Mouse (Mus musculus): ENCODE measurements around the gene Nkd1.

Gene Nkd1

DNA sequence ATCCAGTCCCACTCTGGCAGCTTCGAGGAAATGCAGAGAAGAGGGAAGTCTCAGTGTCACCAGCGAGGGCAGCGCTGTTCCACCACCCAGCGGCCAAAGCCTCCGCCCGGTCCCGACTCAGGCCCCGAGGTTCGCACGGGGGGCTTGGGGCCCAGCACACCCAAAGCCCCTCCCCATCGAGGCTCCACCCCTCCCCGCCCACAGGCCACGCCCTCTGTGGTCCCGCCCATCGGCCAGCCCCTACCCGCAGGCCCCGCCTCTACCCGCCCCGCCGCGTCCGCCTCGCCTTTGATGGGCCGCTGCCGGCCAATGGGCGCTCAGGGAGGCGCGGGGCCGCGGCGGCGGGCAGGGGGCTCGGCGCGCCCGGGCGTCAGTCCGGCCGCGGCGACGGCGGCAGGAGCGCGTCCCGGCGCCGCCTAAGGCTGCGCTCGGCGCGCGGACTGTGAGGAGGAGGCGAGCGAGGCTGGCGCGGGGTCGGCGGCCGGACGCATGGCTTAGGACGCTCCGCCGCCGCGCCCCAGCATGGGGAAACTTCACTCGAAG is at the start of gene Nkd1:
Nkd1 (plus strand) TSS at position 370 of the 543 bp plus-strand sequence.
- peak; percentile 90 for DNase-seq (ENCODE audit: low spot score)

DNA sequence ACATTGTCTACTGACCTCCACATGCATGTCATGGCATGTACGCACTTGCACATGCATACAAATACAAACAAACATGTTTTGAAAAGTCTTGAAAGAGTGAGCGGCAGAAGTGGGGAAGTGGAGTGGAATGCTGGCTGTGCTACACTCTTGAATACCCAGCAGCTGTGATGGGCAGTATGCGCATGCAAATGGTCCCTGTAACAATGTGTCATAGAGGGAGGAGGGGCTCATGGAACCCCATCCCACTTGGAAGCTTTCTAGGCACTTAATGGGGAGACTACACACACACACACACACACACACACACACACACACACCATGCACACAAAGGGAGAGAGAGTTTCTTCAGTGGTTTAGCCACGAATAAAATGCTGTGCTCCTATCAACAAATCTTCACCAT is 39.9 kb upstream of the Nkd1 start:
- DNase-seq (ENCODE audit: low spot score), result no peak

DNA sequence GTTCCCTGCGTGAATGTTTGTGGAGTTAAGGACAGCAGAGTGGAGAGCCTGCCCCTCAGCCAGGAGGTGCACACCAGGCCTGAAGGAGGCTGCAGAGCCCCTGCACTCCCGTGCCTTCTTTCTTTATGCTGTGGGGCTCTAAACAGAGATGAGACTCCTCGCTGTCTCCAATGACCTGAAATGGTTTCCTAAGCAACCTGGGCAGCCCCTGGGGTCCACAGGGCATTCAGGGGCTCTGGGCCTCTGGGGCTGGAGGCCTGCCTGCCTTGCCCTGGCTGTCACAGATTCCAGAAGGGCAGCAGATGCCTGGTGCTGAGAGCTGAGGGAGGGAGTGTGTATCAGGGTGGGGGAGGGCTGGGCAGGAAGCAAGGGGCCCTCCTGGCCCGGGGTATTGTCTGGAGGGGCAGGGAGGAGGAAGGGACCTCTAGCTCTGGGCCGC is 32.7 kb upstream of the Nkd1 start:
- no peak for DNase-seq (ENCODE audit: low spot score)

DNA sequence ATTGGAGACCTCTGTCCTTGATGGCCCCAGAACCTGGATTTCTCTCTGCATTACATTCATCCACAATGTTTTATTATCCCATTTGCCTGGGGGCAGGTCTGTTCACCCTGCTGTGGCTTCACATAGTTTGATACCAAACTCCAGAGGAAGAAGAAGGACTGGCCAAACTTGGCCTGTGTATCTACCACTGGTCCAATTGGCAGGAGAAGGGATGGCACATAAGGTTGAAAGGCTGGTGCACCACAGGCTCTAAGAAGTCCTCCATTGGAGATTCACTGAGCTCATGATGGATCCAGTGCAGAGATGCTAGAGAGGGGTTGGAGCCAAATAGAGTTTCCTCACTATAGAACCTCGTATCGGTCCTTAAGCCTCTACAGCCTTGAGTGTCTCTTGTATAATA is 27.1 kb upstream of the Nkd1 start:
- no peak for DNase-seq (ENCODE audit: low spot score)

DNA sequence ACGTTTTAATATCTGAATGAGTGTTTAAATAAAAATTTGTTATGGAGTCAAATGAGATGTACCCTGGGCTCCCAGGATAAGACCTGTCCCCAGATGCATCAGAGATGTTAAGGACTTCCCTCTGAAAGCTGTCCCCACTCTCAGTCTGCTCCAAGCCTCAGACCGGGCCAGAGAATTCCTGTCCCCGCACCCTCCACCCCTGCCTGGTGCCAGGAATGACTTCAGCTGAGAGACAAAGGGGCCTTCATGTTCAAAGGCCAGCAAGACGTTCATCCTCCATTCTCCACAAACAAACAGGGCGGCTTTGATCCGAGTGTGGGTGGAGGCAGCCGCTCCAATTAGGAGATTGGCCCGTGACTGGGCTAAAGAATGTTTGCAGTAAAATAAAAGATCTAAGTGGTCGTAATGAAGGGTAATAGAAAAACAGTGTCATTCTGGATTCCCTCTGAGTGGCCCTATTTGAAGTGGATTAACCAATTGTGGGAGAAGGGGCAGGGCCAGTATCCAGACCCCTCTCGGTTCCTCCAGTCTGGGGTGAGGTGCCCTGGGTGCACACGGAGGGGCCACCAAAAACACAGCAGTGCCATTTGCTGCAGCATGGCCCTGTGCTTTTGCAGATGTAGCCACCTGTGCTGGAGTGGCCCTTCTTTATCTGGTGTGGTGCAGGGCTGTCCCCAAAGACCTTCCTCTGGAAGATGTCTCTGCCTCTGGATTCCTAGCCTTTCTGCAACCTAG is 25.9 kb upstream of the Nkd1 start:
- no peak for DNase-seq (ENCODE audit: low spot score)

DNA sequence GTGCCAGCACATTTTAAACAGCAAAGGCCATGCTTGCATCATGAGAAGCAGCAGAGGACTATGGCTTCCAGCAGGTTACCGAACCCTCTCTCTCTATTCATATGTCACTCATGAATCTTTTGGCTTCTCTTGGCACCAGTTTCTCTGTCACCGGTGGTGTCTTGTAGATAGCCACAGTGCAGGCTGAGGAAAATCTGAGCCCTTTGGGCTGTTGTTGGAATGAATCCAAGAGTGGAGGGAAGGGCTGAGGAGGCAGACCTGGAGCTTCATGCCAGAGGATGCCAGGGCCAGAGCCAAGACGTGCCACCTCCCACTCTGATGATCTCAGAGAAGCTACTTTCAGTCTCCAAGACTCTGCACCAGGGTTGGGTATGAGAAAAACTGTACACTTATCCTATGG is 19.0 kb upstream of the Nkd1 start:
- no peak for DNase-seq (ENCODE audit: low spot score)

DNA sequence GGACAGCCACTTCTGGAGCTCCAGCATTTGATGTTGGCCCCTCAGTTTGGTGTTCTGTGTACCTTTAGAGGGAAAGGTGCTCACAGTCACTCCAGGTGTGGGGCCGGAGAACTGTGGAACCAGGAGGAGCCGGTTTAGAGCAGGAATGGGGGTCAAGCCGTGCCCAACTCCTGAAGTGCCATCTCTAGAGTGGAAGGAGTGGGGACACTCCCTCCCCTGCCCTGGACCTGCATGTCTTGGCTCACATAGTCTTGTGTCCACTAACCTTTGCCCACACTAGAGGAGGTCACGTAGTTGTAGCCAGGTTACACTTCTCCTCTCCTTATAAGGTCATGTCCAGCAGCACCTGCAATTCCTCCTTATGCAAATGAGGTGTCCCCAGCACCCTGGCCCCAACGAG is 14.2 kb upstream of the Nkd1 start:
- no peak for DNase-seq (ENCODE audit: low spot score)

DNA sequence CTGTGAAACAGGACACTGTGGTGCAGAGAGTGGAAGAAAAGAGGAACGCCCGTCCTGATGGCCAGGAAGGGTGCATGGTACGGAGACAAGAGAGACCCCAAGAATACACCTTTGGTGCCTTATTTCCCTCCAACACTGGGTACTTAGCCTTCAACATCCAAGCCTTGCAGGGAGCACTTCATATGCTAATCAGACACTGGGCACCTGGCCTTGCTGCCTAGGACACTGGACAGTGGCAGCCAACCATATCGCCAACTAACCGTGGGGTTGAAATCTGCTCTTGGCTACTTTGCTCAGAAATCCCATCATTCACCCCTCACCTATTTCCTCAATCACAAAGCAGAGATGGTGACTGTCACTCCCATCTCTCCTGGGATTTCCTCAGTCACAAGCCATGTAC is 10.1 kb upstream of the Nkd1 start:
- DNase-seq (ENCODE audit: low spot score), result no peak

DNA sequence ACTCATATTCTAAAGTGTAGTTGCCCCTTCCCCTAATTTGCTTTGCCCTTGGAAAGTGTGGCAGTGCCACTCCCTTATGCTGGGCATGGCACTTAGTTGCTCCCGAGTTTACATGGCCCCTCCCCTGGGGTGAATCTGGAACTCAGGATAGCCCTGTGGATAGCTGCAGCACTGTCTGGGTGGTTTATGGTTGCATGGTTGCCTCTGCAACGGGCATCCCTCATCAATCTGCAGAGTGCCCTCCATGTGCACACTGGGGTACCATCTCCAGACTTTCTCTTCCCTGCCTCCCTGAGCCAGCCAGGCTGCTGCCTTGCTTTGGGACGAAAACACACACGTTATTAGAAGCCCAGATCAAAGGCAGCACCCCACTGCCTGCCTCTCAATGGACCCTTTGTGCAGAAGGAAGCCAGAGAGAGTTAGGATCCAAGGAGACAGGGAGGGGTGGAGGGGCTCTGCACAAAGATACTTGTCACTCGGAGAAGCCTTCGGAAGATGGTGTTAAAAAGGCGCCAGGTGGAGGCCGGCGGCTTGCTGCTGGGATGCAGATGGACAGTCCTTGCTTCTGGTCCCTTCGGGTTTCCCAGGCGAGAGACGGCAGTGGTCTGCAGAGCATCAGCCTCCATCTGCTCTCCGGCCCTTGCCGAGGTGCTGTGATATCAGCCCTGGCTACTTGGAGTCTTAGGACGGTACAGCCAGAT is 8.9 kb upstream of the Nkd1 start:
- no peak for DNase-seq (ENCODE audit: low spot score)

DNA sequence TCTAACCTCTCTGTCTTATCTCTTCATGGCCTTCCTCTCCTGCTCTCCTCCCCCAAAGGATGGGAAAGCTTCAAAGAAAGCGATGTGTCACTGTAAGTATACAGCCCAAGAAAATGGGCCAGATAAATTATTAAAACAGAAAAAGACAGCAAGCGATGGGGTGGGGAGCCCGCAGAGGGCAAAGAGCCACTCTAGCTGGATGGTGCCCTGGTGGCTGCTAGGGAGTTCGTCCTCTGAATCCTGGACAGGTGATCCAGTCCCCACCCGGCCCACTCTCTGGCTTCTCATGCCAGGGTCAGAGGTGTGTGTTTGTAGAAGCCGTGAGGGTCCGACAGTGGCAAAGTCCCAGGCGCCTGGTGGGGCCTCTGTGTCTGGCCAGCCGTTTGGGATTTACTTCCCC is 3.1 kb upstream of the Nkd1 start:
- DNase-seq (ENCODE audit: low spot score), result no peak

DNA sequence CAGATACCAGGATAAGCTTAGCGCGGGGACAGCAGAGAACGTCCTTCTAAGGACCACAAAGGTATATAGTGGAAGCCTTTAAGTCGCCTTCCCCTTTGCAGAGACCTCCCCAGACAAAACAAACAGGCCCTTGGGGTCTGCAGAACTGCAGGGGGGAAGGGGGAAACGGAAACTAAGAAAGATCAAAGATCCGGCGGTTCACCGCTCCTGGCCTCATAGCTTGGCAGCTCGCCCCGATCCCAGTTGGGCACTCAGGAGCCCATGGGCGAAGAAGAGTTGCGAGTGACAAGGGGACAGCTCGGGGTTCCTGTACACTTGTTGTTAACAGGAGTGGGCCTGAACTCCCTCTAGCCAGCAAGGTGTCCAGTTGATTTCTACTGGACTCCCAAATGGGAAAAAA is 773 bp upstream of the Nkd1 start:
- no peak for DNase-seq (ENCODE audit: low spot score)

DNA sequence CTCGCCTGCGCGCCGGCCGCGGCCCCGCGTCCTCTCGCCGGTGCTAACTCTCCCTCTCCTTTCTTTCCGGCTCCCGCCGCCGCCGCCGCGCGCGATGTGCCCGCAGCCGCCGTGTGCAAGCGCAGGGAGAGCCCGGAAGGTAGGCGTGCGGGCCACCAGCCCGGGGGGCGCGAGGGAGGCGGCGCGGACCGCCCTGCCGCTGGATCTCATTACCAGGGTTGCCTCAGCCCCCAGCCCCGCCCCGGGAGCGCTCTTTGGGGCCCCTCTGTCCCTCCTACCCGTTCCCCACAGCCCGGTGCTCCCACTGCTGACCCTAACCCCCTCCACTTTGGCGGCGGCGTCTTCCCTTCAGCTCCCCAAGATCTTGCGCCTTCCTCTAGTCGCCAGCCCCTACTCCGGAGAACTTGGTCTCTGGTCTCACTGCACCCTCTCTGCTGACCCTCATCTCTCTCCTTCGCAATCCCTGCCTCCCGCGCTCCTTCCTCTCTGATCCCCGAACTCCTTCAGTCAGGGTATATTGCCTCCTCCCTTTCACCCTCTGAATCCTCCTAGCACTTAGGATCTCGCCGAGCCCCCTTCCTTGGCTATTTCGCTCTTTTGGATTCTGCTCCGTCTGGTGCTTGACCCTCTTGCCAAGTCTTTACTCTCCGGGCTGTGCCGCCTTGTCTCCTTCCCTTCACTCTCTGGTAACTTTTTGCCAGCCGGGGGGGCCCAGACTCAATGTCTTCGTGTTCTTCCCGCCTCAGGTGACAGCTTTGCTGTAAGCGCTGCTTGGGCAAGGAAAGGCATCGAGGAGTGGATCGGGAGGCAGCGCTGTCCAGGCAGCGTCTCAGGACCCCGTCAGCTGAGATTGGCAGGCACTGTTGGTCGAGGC is 624 bp downstream of the Nkd1 start:
- no peak for DNase-seq (ENCODE audit: low spot score)

DNA sequence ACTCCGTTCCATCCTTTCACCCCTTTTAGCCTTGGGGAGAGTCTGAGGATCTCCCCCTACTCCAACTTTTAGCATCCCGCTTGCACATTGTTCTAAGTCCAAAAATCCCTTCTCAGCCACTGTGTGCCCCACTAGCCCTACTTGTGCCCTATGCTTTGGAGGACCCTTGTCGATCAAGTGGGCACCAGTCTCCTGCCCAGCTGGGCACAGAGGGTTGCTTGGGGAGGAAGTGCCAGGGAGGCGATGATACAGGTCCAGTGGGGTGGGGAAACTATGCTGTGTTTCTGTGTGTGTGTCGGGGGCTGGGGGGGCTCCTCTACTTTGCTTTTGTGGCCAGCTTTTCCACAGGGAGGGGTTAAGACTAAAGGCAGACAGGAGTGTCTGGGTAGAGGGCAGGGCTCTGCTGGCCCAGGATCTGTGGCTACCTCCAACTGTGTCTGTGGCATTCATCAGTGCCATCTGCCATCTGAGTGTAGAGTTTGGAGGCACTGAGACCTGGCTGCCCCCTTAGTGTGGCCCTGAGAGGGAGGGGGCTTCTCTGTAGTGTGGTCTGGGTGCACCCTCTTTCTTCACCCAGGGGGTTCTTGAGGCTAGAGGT is 1.4 kb downstream of the Nkd1 start:
- DNase-seq (ENCODE audit: low spot score), result no peak

DNA sequence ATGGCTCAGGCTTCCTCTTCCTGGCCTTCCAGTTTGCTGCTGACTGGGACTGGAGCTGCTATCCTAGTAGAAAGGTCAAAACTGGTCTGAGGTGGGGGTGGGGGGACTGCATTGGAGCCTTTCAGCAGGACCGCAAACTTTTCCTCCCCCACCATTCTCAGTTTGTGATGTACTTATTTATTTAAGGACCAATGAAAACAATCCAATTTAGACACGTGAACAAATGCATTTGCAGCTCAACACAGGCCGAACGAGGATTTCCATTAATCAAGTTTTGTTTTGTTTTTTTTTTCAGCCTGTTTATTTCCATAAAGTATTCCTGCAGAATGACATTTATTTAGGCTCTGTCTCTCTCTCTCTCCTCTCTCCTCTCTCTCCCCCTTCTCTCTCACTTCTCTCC is 2.5 kb downstream of the Nkd1 start:
- DNase-seq (ENCODE audit: low spot score), result no peak

DNA sequence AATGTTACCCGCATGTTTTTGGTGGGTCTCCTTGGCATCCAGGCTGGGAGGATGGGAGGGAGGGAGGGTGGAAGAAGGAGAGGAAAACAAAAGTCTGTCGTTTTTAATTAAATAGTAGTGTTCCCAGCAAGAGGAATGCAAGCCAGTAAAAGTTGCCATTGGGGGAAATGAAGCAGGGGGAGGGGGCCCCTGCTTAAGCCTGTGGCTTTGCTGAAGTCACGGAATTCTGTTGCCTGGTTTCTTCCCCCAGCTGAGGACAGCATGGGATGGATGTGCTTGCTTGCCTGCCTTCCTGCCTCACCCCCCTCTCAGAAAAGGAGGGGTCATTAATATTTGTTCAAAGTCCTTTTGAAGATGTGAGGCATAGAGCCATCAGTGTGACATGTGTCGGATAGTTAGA is 3.0 kb downstream of the Nkd1 start:
- no peak for DNase-seq (ENCODE audit: low spot score)

DNA sequence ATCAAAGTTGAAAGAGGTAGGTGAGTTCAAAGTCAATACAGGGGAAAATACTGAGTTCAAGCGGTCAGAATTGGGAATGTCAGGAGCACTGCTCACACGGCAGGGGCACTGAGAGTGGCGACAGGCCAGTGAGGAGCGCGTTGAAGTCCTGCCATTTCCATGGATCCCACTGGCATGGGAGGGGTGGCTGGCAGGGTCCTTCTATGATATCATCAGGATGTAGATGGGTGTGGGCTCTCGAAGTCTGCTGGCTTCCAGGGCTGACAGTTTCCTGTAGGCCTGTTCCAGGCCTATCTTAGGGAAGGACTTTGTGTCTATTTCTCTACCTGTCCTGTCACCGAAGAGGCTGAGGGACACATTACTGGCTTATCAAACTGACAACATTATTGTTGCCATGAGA is 3.7 kb downstream of the Nkd1 start:
- DNase-seq (ENCODE audit: low spot score), result no peak

DNA sequence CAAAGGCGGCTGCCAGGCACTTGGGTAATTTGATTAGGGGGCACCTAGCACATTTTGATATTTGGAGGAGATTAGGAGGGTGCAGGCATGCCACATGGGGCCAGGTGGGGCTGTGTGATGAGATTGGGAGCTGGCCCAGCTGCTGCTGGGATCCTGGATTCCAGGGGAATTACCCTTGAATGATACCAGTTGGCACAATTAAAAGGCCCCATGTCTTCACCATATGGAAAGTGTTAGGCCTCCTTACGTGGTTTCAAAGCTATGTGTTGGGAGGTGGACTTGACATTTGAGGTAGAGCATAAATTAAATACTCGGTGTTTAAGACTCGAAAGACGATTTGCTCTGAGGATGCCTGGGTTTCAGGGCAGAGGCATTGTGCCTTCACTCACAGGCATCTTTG is 5.1 kb downstream of the Nkd1 start:
- no peak for DNase-seq (ENCODE audit: low spot score)

DNA sequence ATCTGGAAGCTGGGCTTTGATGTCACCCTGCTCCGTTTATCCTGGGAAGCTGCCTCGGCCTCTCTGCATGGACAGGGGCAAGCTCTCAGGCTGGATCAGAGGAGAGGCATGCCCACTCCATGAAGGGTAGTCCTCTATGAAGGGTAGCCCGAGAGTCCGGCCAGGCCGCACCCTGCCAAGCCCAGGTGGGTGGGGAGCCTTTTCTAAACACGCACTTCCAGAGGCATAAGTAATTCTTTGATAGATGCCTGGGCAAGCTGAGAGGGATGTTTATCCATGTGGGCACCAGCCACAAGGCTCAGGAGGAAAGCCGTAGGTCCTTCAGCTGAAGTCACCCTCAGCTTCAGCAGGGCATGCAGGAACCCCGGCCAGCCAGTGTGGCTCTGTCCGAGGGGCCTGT is 7.0 kb downstream of the Nkd1 start:
- no peak for DNase-seq (ENCODE audit: low spot score)

DNA sequence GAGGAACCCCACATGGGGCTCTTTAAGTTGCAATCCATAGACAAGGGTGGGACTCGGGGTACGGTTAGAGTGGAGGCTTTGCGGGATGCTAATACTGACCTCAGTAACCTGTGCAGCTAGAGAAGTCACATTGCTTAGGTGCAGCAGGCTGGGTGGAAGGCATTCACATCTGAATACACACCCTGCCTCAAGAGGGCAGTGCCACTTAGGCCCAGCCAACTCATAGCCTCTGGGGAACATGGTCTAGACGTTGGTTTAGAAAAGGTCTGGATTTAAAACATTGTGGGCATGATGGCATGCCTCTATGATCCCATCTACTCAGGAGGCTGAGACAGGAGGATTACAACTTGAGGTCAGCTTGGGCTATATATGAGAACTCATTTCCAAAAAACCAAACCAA is 8.6 kb downstream of the Nkd1 start:
- DNase-seq (ENCODE audit: low spot score), result no peak

DNA sequence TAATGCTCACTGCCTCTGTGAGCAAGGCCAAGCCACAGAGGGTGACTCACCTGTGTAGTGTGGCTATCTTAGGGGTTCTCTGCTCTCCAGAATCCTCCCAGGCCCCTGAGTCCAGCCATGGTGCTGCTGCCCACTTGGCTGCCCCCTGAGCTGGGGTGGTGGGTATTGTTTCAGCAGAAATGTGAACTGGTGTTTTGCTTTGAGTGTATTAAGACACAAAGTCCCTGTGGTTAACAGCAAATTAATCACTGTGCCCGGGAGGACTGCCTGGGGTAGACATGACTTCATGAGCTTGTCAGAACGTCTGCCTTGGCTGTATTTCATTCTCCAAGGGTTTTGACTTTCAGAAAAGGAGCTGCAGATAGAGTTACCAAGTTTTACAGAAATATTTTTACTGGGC is 15.9 kb downstream of the Nkd1 start:
- DNase-seq (ENCODE audit: low spot score), result no peak

DNA sequence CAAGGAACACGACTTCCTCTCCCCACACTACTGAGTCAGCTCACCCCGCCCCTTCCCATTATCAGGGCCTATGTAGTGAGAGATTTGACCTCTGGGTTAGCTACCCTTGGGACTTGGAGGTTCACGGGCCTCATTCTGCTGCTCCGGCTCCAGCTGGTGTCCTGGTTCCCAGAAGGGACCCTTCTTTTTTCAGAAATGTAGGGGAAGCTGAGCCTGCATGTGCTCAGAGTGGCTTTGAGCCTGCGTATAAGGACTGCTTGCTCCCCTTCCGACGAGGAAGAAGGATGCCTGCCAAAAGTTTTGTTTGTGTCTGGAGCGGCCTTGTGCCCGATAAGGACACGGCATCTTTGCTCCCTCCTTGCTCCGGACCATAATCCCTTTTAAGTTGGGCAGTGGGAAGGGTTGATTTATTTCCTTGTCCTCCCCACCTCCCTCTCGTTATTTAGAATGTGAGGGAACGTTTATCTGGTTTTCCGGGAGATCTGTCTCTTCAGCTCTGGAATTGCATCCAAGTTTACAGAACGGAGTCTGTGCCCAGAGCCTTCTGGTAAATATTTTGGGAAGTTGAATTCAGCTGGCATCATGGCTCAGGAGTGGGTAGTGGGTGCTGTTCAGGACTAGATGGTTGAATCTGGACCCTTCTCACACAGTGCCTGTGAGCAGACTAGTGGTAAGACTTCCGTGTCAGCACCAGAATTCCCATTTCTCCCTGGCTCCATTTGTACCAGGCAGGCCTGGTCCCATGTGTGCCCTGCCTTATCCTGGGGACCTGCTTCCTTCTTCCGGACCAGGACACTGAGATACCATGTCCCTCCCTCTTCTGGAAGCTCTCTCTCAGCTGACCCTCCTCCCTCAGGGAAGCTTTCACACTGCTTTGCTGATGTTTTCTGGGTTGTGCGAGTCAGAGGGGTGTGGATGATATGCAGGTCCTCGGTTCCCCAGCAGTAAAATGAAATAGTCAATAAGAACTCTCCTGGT is 17.1 kb downstream of the Nkd1 start:
- DNase-seq (ENCODE audit: low spot score), result peak; percentile 63

All from ovary, postnatal 36 days (tissue).